Mouse (Mus musculus): ENCODE data around the gene Pglyrp1.
A peak's percentile ranks its signal among the peaks of the same experiment; 100 is the strongest.

The Pglyrp1 gene

GRCm38 (mm10) chr7:18926041-18926790 lies 55.1 kb downstream of the Pglyrp1 start:
- DNase-seq (ENCODE audit: low read depth, low spot score), result peak; percentile 78

GRCm38 (mm10) chr7:18926911-18927310 lies 55.8 kb downstream of the Pglyrp1 start:
- DNase-seq (ENCODE audit: low read depth, low spot score), result no peak

DNA sequence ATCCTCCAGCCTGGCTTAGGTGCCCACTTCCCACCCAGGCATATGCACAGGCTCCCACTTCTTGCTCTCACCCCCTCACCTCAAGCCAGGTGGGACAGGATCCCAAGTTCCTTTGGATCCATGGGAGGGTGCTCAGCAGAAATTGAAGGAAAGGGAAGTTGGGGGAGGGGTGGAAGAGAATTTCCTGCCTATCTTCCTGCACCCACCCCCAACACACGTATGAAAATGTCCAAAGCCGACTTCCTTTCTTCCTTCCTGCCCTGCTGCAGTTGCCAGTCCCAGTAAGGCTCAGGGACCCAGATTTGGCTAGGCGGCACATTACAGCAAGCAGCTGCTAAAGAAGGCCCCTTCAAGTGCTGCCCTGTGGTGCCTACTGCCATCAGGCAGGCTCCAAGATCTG lies 56.6 kb downstream of the Pglyrp1 start:
- no peak for DNase-seq (ENCODE audit: low read depth, low spot score)
